Mouse (Mus musculus): ENCODE measurements around the gene Sst.

GRCm38 (mm10) chr16:23919418-23919817 is 28.7 kb upstream of the Sst start:
- TF ChIP-seq POLR2AphosphoS2 (IDR thresholded peaks at IDR 0.05; ENCODE audit: low read length), result no peak
- no peak for TF ChIP-seq NELFE (IDR thresholded peaks at IDR 0.05; ENCODE audit: low read depth, low read length)
- no peak for TF ChIP-seq ZKSCAN1 (IDR thresholded peaks at IDR 0.05; ENCODE audit: low read depth, low read length)
- TF ChIP-seq CTCF (IDR thresholded peaks at IDR 0.05 in 2 of 3, conservative IDR thresholded peaks at IDR 0.05 in 1 of 3; ENCODE audit: control insufficient read depth in 1 of 3, insufficient read depth in 1 of 3, low read depth in 2 of 3, low read length in 3 of 3, poor library complexity in 1 of 3, severe bottlenecking in 1 of 3), result no peak
